Mouse (Mus musculus) C2C12 (cell line): Measurements from ENCODE around the gene Qrich1. TPM values are rescaled to one million over a fixed set of nuclear protein-coding genes. Genes with fewer than 3 reads are reported as not detected.

Experiments
- H3K27me3 ChIP-seq: one replicate; pipeline ENCODE4 v1.6.1; 2011; ENCODE audit not compliant: control insufficient read depth, insufficient read depth, insufficient read length
- H3K36me3 ChIP-seq: one replicate; pipeline ENCODE4 v1.6.1; 2011; ENCODE audit not compliant: control insufficient read depth, insufficient read depth
- H3K4me3 ChIP-seq: one replicate; pipeline ENCODE4 v1.5.1; 2011; ENCODE audit warnings: mild to moderate bottlenecking, control low read depth; ENCODE audit not compliant: poor library complexity, insufficient read depth, severe bottlenecking
- H3K79me2 ChIP-seq: one replicate; pipeline ENCODE4 v1.6.1; 2011; ENCODE audit not compliant: control insufficient read depth, insufficient read depth
- H3K79me3 ChIP-seq: one replicate; pipeline ENCODE4 v1.6.1; 2011; ENCODE audit warnings: low read depth, control low read depth
- H3ac ChIP-seq: one replicate; pipeline ENCODE3; 2011; ENCODE audit warnings: low read depth; ENCODE audit not compliant: control insufficient read depth, insufficient read length
- CEBPB ChIP-seq: IDR thresholded peaks from one replicate; pipeline ENCODE4 v1.6.1; 2011; ENCODE audit warnings: low read depth, mild to moderate bottlenecking, control low read depth, moderate library complexity
- CTCF ChIP-seq: IDR thresholded peaks from one replicate; pipeline ENCODE4 v1.5.1; 2011; ENCODE audit not compliant: control insufficient read depth, insufficient read depth, insufficient read length
- FOSL1 ChIP-seq: IDR thresholded peaks from one replicate; pipeline ENCODE4 v1.8.0; 2011; ENCODE audit warnings: mild to moderate bottlenecking, low read length; ENCODE audit not compliant: poor library complexity, insufficient read depth, severe bottlenecking
- MAX ChIP-seq: IDR thresholded peaks from one replicate; pipeline ENCODE4 v1.6.1; 2011; ENCODE audit warnings: mild to moderate bottlenecking, control low read depth
- MYOD1 ChIP-seq: IDR thresholded peaks from one replicate; pipeline ENCODE4 v1.6.1; 2011; ENCODE audit warnings: low read depth; ENCODE audit not compliant: control insufficient read depth, insufficient read length
- MYOG ChIP-seq: IDR thresholded peaks from one replicate; pipeline ENCODE4 v1.6.1; 2011; ENCODE audit not compliant: control insufficient read depth, insufficient read length; ENCODE audit errors: extremely low read depth
- USF1 ChIP-seq: IDR thresholded peaks from one replicate; pipeline ENCODE4 v1.6.1; 2011; ENCODE audit warnings: low read depth, mild to moderate bottlenecking, control low read depth, moderate library complexity
- polyA plus RNA-seq: library from polyadenylated mRNA; unstranded; fragments of >200 nt; fragmentation: generic; extraction: Trizol; gene quantifications from one replicate; pipeline ENCODE4 v1.2.1, GENCODE M21; 2012; ENCODE audit warnings: missing spikeins

Gene Qrich1
- polyA plus RNA-seq, 1 experiment, result 58.2 TPM

- TF ChIP-seq CEBPB, result no peak
- TF ChIP-seq FOSL1, result no peak
- peak; percentile 59 for TF ChIP-seq MAX
Measured at GRCm38 (mm10) chr9:108569381-108570206, 53.0 kb downstream of the Qrich1 start, which contains the start of gene Dalrd3. Gene Dalrd3 (plus strand): TSS chr9:108569886.

DNA sequence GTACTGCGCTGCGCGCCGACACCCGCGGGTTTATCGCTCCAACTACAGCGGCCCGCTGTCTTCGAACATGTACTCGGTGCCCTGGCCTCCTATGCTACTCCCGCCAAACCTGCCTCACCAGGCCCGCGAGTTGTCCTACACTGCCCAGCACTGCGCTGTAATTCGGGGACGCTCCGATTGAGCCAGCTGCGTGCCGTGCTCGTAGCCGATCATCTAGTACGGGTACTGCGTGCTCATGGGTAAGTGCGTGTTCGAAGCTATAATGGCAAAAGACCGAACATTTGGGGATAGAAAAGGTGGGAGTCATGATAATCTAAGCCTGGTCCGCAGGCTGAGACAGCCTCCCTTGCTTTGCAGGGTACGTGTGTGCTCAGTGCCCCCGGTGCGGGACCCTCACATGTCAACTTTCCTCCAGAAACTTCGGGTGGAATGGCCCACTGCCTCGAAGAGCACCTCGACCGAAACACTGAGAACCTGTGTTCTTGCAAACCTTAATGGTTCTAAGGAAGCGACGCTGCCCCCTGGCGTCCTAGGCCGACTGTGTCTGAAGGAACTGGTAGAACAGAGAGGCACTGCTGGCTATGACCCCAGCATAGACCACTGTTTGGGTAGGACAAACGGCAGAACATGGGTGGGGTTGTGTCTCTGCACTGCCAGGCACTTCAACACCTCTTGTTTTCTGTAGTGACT lies 53.7 kb downstream of the Qrich1 start:
- no peak for TF ChIP-seq CEBPB
- TF ChIP-seq CTCF, result peak; percentile 50
- Histone ChIP-seq H3K27me3 (no peaks in the 10 kb centered on the region), H3ac (peak overlapping the region; percentile 73), H3K79me2 (peaks cover 11% of the 10 kb centered on the region), H3K36me3 (peaks cover 17% of the 10 kb centered on the region), H3K4me3 (peak overlapping the region; percentile 49), H3K79me3 (peaks cover 5% of the 10 kb centered on the region)

More at GRCm38 (mm10) chr9:108569381-108570206, 53.0 kb downstream of the Qrich1 start, which contains the start of gene Dalrd3:
- Histone ChIP-seq H3K27me3 (no peaks in the 10 kb centered on the region), H3K4me3 (peak within 1 kb of the TSS; percentile 49), H3K79me2 (peaks cover 11% of the 10 kb centered on the region), H3K79me3 (peaks cover 5% of the 10 kb centered on the region), H3K36me3 (peaks cover 24% of the 10 kb centered on the region), H3ac (peak within 1 kb of the TSS; percentile 73)

DNA sequence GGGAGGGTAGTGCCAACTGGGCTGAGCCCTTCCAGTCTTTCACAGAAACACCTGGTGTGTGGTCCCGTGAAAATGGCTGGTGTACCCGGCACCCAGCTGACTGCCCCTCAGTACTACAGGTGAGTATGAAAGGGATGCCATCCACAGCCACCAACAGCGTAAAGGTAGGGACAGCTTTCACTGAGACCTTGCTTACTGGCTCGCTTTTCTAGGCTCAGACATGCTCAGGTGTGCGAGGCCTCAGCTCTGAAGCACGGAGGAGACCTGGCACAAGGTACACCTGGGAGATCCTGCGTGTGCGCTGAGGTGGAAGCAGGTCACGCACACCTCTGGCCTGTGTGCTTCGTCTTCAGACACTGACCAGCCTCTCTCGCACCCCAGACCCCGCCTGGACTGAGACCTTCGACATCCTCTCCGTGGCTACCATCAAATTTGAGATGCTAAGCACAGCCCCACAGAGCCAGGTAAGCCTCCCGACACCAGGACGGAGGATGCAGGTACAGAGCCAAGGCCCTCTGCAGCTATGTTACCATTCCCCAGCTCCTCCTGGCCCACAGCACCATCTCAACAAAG lies 54.9 kb downstream of the Qrich1 start:
- no peak overlapping the region for H3K4me3 ChIP-seq
- peaks cover 5% of the 10 kb centered on the region for H3K79me3 ChIP-seq
- H3K36me3 ChIP-seq, result peaks cover 14% of the 10 kb centered on the region
- peaks cover 11% of the 10 kb centered on the region for H3K79me2 ChIP-seq
- no peak overlapping the region for H3ac ChIP-seq
- TF ChIP-seq USF1, result no peak
- TF ChIP-seq MYOG, result no peak
- no peak for TF ChIP-seq CTCF
- no peak for TF ChIP-seq MYOD1
- no peak for TF ChIP-seq MAX
- no peaks in the 10 kb centered on the region for H3K27me3 ChIP-seq

- H3K79me3 ChIP-seq, result peaks cover 6% of the 10 kb centered on the region
- H3K79me2 ChIP-seq, result peaks cover 17% of the 10 kb centered on the region
- no peaks in the 10 kb centered on the region for H3K27me3 ChIP-seq
- TF ChIP-seq FOSL1 (no peak), MYOG (no peak), MAX (no peak), MYOD1 (no peak), USF1 (no peak), CEBPB (no peak), CTCF (no peak)
- no peak overlapping the region for H3K4me3 ChIP-seq
- peaks cover 14% of the 10 kb centered on the region for H3K36me3 ChIP-seq
- no peak overlapping the region for H3ac ChIP-seq
Measured at GRCm38 (mm10) chr9:108572321-108572720, 55.7 kb downstream of the Qrich1 start.

DNA sequence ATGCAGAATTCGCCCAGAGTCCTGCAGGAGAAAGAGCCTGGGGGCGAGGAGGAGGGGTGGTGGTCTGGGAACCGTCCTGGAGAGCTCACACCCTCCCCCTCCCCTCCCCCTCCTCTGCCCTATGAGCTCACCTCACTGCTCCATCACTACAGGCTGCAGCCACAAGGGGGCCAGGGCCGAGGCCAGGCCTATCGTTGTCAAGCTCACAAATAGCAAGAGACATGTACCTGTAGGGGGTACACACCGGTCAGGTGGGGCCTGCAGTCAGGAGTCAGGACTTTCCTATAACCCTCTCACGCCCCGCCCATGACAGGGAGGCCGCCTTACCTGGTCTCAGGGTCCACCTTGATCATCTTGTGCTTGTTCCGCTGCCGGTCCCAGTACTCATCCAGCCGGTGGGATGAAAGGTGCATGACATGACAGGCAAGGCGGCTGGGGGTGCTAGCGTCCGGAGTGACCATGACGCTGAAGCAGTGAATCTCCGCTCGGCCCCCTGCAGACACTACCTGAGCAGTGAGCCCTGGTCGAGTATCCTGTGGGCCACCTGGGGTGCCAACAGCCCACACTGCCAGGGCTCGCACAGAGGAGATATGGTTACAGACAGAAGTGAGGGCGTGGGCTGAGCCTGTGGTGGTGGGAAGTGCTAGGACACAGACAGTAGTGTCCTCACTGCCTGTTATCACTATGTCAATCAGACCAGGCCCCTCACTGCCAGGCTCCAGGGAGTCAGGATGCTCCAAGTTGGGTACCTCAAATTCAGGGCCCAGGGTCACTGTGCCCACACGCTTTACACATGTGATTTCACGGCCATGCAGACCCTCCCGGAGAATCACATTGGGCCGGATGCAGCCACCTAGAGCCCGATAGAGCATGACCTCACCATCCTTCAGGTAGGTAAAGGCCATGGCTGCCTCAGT lies 57.4 kb downstream of the Qrich1 start:
- TF ChIP-seq MAX (no peak), USF1 (no peak), CTCF (peak; percentile 8)
- peaks cover 3% of the 10 kb centered on the region for H3K79me3 ChIP-seq
- no peak overlapping the region for H3K4me3 ChIP-seq
- no peak overlapping the region for H3ac ChIP-seq
- H3K36me3 ChIP-seq, result peaks cover 14% of the 10 kb centered on the region
- no peaks in the 10 kb centered on the region for H3K27me3 ChIP-seq
- peaks cover 13% of the 10 kb centered on the region for H3K79me2 ChIP-seq
